Mouse (Mus musculus) liver, embryonic 15.5 days (tissue): ENCODE measurements at regions not wholly inside any gene's neighbourhood (a gene's known extent, or its start where the extent isn't known, plus 50 kb on each side); places are given as distances from the start of the nearest gene placed in this dataset.
"Not testable (repeated sequence)": the region's sequence is repeated elsewhere in the genome, so short reads cannot be mapped to it uniquely, and the experiment has no call there.

Source experiments
- ATAC-seq: fragments of 200-750 bp; cut with Nextera tagmentation; 2 replicates; pipeline ENCODE4 v1.8.0; 2017; ENCODE audit warnings: moderate number of reproducible peaks, mild to moderate bottlenecking, moderate library complexity; ENCODE audit not compliant: insufficient read depth
- H3K27ac ChIP-seq: fragments of 300-500 bp; sonication (generic); replicated peaks from 2 replicates; pipeline ENCODE4 v1.5.1; 2015; ENCODE audit warnings: mild to moderate bottlenecking, inconsistent platforms
- H3K27me3 ChIP-seq: fragments of 300-500 bp; sonication (generic); 2 replicates; pipeline ENCODE4 v1.6.1; 2015; ENCODE audit warnings: mild to moderate bottlenecking, inconsistent platforms
- H3K36me3 ChIP-seq: fragments of 300-500 bp; sonication (generic); replicated peaks from 2 replicates; pipeline ENCODE4 v1.6.1; 2015; ENCODE audit warnings: moderate library complexity, mild to moderate bottlenecking, inconsistent platforms
- H3K4me1 ChIP-seq: fragments of 300-500 bp; sonication (generic); replicated peaks from 2 replicates; pipeline ENCODE4 v1.6.1; 2015; ENCODE audit warnings: inconsistent platforms
- H3K4me2 ChIP-seq: fragments of 300-500 bp; sonication (generic); 2 replicates; pipeline ENCODE4 v1.6.1; 2015; ENCODE audit warnings: moderate library complexity, mild to moderate bottlenecking, inconsistent platforms
- H3K4me3 ChIP-seq: fragments of 300-500 bp; sonication (generic); replicated peaks from 2 replicates; pipeline ENCODE4 v1.5.1; 2015; ENCODE audit warnings: mild to moderate bottlenecking, inconsistent platforms
- H3K9ac ChIP-seq: fragments of 300-500 bp; sonication (generic); 2 replicates; pipeline ENCODE4 v1.6.1; 2015; ENCODE audit warnings: moderate library complexity, mild to moderate bottlenecking, inconsistent platforms
- H3K9me3 ChIP-seq: fragments of 300-500 bp; sonication (generic); replicated peaks from 2 replicates; pipeline ENCODE4 v1.6.1; 2016; ENCODE audit warnings: inconsistent platforms
- WGBS: fragments of 180-500 bp; shearing (Covaris S2); methylation state at CpG from one replicate; pipeline ENCODE4 v1.1.7; 2015; ENCODE audit warnings: mixed read lengths; ENCODE audit not compliant: insufficient replicate concordance; 5-methylcytosine and 5-hydroxymethylcytosine counted together

- no peak for ATAC-seq
- WGBS = 87% methylated on average over 14 of the region's 14 CpGs
Measured at GRCm38 (mm10) chr6:89095911-89096310, 193.9 kb downstream of the Tpra1 start.

GRCm38 (mm10) chr6:89097531-89097930 lies 195.5 kb downstream of the Tpra1 start:
- H3K9me3 ChIP-seq = no peaks in the 10 kb centered on the region

More at GRCm38 (mm10) chr6:89095911-89096310, 193.9 kb downstream of the Tpra1 start:
- H3K9ac ChIP-seq = no peak overlapping the region
- H3K4me3 ChIP-seq = no peak overlapping the region
- H3K9me3 ChIP-seq = no peaks in the 10 kb centered on the region
- no peak overlapping the region for H3K4me2 ChIP-seq
- H3K4me1 ChIP-seq = no peaks in the 10 kb centered on the region
- no peaks in the 10 kb centered on the region for H3K36me3 ChIP-seq
- H3K27me3 ChIP-seq = no peaks in the 10 kb centered on the region
- H3K27ac ChIP-seq = no peak overlapping the region

GRCm38 (mm10) chr6:89119241-89119640 lies 217.2 kb downstream of the Tpra1 start:
- Histone ChIP-seq H3K27ac (no peak overlapping the region), H3K9ac (no peak overlapping the region), H3K9me3 (no peaks in the 10 kb centered on the region), H3K36me3 (no peaks in the 10 kb centered on the region), H3K27me3 (no peaks in the 10 kb centered on the region), H3K4me2 (no peak overlapping the region), H3K4me1 (no peaks in the 10 kb centered on the region), H3K4me3 (no peak overlapping the region)
- ATAC-seq = no peak
- 50% methylated on average over 1 of the region's 1 CpGs for WGBS

More at GRCm38 (mm10) chr6:89097531-89097930, 195.5 kb downstream of the Tpra1 start:
- ATAC-seq = no peak
- WGBS = 69% methylated on average over 8 of the region's 8 CpGs
- H3K27me3 ChIP-seq = no peaks in the 10 kb centered on the region
- no peak overlapping the region for H3K9ac ChIP-seq
- no peaks in the 10 kb centered on the region for H3K36me3 ChIP-seq
- no peak overlapping the region for H3K4me3 ChIP-seq
- no peaks in the 10 kb centered on the region for H3K4me1 ChIP-seq
- no peak overlapping the region for H3K27ac ChIP-seq
- no peak overlapping the region for H3K4me2 ChIP-seq

GRCm38 (mm10) chr6:89121023-89121745 lies 219.1 kb downstream of the Tpra1 start:
- no peaks in the 10 kb centered on the region for H3K27me3 ChIP-seq
- WGBS = 49% methylated on average over 4 of the region's 4 CpGs
- H3K27ac ChIP-seq = no peak overlapping the region
- H3K4me3 ChIP-seq = no peak overlapping the region
- H3K36me3 ChIP-seq = no peaks in the 10 kb centered on the region
- ATAC-seq = no peak
- H3K9ac ChIP-seq = no peak overlapping the region
- no peaks in the 10 kb centered on the region for H3K9me3 ChIP-seq
- H3K4me2 ChIP-seq = no peak overlapping the region
- no peaks in the 10 kb centered on the region for H3K4me1 ChIP-seq

GRCm38 (mm10) chr6:89121746-89122070 lies 219.7 kb downstream of the Tpra1 start:
- Histone ChIP-seq H3K4me2 (no peak overlapping the region), H3K9ac (no peak overlapping the region), H3K27ac (no peak overlapping the region), H3K4me1 (no peaks in the 10 kb centered on the region), H3K9me3 (no peaks in the 10 kb centered on the region), H3K27me3 (no peaks in the 10 kb centered on the region), H3K36me3 (no peaks in the 10 kb centered on the region), H3K4me3 (no peak overlapping the region)
- no peak for ATAC-seq
- WGBS = 56% methylated on average over 3 of the region's 3 CpGs

- Histone ChIP-seq H3K4me2 (no peak overlapping the region), H3K4me3 (no peak overlapping the region), H3K36me3 (no peaks in the 10 kb centered on the region), H3K4me1 (no peaks in the 10 kb centered on the region), H3K27me3 (no peaks in the 10 kb centered on the region), H3K9me3 (no peaks in the 10 kb centered on the region), H3K27ac (no peak overlapping the region), H3K9ac (no peak overlapping the region)
- no peak for ATAC-seq
- WGBS = 34% methylated on average over 9 of the region's 9 CpGs
Measured at GRCm38 (mm10) chr6:89125916-89126315, 223.9 kb downstream of the Tpra1 start.

- H3K4me2 ChIP-seq, H3K9ac ChIP-seq, ATAC-seq, H3K4me1 ChIP-seq, H3K27ac ChIP-seq, H3K27me3 ChIP-seq, H3K4me3 ChIP-seq, H3K9me3 ChIP-seq, H3K36me3 ChIP-seq: not testable (repeated sequence)
- WGBS = 41% methylated on average over 5 of the region's 5 CpGs
Measured at GRCm38 (mm10) chr6:89128141-89128540, 226.1 kb downstream of the Tpra1 start.

GRCm38 (mm10) chr6:89140469-89140868 lies 222.0 kb downstream of the Plxna1 start:
- Histone ChIP-seq H3K36me3 (no peaks in the 10 kb centered on the region), H3K9ac (no peak overlapping the region), H3K4me3 (no peak overlapping the region), H3K27me3 (no peaks in the 10 kb centered on the region), H3K4me2 (no peak overlapping the region), H3K27ac (no peak overlapping the region), H3K9me3 (no peaks in the 10 kb centered on the region), H3K4me1 (no peaks in the 10 kb centered on the region)
- ATAC-seq = no peak
- WGBS = 44% methylated on average over 3 of the region's 3 CpGs

- H3K27ac ChIP-seq = no peak overlapping the region
- no peaks in the 10 kb centered on the region for H3K27me3 ChIP-seq
- ATAC-seq = no peak
- H3K9ac ChIP-seq = no peak overlapping the region
- no peaks in the 10 kb centered on the region for H3K36me3 ChIP-seq
- WGBS = 67% methylated on average over 11 of the region's 11 CpGs
- H3K9me3 ChIP-seq = no peaks in the 10 kb centered on the region
- H3K4me2 ChIP-seq = no peak overlapping the region
- H3K4me1 ChIP-seq = no peaks in the 10 kb centered on the region
- no peak overlapping the region for H3K4me3 ChIP-seq
Measured at GRCm38 (mm10) chr6:89153027-89153662, 209.3 kb downstream of the Plxna1 start.

- 70% methylated on average over 1 of the region's 1 CpGs for WGBS
- no peak overlapping the region for H3K4me3 ChIP-seq
- H3K27me3 ChIP-seq = no peaks in the 10 kb centered on the region
- no peak overlapping the region for H3K4me2 ChIP-seq
- H3K36me3 ChIP-seq = no peaks in the 10 kb centered on the region
- no peaks in the 10 kb centered on the region for H3K4me1 ChIP-seq
- H3K27ac ChIP-seq = no peak overlapping the region
- no peak overlapping the region for H3K9ac ChIP-seq
- no peak for ATAC-seq
- no peaks in the 10 kb centered on the region for H3K9me3 ChIP-seq
Measured at GRCm38 (mm10) chr6:89157501-89157900, 204.9 kb downstream of the Plxna1 start.

GRCm38 (mm10) chr6:89160051-89160450 lies 202.4 kb downstream of the Plxna1 start:
- Histone ChIP-seq H3K36me3 (no peaks in the 10 kb centered on the region), H3K4me2 (no peak overlapping the region), H3K4me1 (no peaks in the 10 kb centered on the region), H3K9ac (no peak overlapping the region), H3K27ac (no peak overlapping the region), H3K4me3 (no peak overlapping the region), H3K27me3 (no peaks in the 10 kb centered on the region), H3K9me3 (no peaks in the 10 kb centered on the region)
- WGBS = 63% methylated on average over 7 of the region's 7 CpGs
- no peak for ATAC-seq

- WGBS = 86% methylated on average over 1 of the region's 1 CpGs
- Histone ChIP-seq H3K9me3 (no peaks in the 10 kb centered on the region), H3K4me1 (no peaks in the 10 kb centered on the region), H3K4me3 (no peak overlapping the region), H3K4me2 (no peak overlapping the region), H3K9ac (no peak overlapping the region), H3K27me3 (no peaks in the 10 kb centered on the region), H3K27ac (no peak overlapping the region), H3K36me3 (no peaks in the 10 kb centered on the region)
- no peak for ATAC-seq
Measured at GRCm38 (mm10) chr6:89161746-89162145, 200.7 kb downstream of the Plxna1 start.
